Mouse (Mus musculus) left cerebral cortex, postnatal 4 days (tissue): ENCODE data around the gene Grin2d. TPM values are rescaled to one million over a fixed set of nuclear protein-coding genes. Genes with fewer than 3 reads are reported as not detected.

Source experiments
- DNase-seq: peaks from one replicate; pipeline ENCODE4 v3.0.0-alpha.2; 2022
- intact Hi-C: fragments of 180-260 bp; cut with DNase I; formaldehyde crosslinking; loops from one replicate; pipeline ENCODE4 v1.15.1; 2025
- total RNA-seq, 2 experiments: library from RNA; stranded (reverse); gene quantifications; 2 replicates each; pipeline ENCODE4 v1.2.3; 2021

The Grin2d gene
- total RNA-seq, 2 experiments from 2014 or later: 31.9 to 39.5 TPM

DNA sequence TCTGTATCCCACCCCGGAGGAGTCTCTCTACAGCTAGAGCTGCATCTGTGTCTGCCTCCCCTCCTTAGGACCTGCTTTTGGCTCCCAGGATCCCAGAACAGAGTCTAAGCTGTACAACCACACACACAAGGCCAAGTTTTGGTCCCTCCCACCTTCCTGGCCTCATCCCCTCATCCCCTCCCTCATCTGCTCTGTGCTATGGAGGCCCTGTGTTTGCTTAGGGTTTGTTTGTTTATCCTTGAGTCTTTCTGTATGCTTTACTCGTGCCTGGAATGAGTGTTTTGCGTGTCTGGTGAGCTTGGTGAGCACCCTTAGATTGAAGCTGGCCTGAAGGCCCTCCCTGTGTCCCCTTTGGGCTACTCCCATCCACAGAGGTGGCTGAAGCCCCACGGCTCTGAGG is 19.2 kb downstream of the Grin2d start:
- intact Hi-C loops: no loop called here

DNA sequence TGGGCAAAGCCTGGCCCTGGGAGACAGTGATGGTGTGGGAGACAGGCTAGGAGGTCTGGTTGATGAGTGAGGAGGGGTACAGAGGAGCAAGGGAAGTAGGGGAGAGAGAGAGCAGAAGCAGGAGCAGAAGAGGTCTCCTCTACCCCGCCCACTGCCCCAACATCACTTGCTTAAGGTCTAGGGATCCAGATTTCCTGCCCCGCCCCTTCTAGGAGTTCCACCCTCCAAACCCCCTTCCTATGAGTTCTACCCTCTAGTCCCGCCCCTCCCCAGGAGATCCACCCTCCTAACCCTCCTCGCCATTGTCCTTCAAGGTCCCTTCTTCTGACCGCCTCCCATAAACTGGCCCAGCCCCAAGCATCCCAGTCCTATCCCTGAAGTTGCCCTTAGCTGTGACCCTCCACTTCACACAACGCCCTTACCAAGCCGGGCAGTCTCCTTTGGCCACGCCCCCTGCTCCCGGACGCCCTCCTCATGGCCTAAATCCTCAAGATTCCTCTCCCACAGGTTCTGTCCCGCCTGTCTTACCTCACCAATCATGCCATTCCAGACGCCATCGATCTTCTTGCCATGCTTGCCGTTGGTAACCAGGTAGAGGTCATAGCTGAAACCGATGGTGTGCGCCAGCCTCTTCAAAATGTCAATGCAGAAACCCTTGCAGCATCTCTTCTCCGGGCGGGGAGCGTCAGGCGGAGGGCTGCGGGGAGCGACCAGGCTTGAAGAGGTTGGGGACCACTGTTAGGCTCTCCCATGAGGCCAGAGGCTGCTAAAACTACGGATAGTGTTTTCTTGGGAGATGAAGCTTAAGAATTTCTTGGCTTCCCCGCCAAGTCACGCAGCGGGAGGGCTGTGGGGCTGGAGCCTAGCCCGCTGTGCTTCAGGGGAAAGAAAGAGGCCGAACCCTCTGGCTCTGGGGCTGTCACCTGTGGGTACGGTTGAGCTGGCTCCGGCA is 21.0 kb downstream of the Grin2d start:
- intact Hi-C loops: no loop called here
- DNase-seq: peak; percentile 54

More for the DNA sequence above, 19.2 kb downstream of the Grin2d start:
- DNase-seq: no peak

DNA sequence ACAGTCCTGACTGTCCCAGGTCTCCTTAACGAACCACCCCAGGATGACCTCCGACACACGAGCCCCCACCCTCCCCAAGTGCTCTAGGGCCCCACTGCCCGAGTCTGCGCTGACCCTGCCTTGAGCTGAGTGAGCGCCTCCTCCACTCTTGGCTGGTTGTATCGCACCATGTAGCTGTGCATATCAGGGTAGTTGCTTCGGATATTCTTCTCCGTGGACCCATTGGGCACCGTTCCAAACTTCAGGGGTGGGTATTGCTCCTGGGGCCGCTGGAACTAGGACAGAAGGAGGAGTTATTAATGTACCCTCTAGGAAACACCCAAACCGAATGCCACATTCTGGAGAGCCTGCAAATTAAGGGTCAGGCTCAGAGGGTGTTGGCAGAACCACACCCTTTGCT is 25.1 kb downstream of the Grin2d start:
- DNase-seq: no peak
- intact Hi-C loops: no loop called here

DNA sequence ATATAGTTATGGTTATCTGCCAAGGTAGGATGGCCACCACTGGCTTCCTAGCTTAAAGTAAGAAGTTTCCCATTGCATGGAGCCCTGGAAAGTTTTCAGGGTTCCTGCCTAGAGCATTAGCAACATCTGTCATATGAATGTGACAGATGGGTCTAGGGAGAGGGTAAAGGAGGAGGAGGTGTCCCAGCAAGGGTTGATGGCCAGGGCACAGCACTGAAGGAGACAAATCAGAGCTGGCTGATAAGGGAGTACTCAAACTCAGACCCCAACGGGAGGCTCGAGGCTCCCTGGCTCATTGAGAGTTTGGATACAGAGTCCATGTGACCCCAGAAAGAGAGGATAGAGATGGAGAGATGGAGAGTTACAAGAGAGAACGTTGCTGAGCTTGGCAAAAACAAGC is 27.5 kb downstream of the Grin2d start:
- intact Hi-C loops: no loop called here
- DNase-seq: no peak

DNA sequence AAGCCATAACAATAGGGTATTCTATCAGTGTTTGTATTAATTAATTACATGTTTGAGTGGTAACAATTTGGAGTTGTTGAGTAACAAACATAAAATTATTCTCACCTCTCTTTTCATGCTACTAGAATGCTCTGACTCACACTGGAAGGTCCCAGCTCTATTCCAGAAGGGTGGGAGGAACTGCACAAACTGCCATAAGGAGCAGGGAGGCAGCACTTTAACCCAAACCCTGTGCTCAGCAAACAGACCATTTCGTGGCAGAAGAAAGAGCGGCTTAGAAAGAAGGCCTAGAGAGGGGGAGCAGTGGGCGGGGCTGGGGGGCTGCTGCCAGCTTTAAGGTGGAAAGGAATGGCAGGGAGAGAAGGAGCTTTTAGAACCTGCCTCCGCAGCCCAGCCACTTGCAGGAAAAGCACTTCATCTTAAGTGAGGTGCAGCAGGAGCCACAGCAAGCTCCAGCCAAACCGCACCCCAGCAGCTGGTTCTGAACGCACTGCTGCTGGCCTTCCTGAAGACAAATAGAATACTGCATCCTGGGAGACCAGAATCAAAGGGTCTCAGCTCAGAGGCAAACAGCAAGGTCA is 29.6 kb downstream of the Grin2d start:
- DNase-seq: no peak
- intact Hi-C loops: no loop called here

DNA sequence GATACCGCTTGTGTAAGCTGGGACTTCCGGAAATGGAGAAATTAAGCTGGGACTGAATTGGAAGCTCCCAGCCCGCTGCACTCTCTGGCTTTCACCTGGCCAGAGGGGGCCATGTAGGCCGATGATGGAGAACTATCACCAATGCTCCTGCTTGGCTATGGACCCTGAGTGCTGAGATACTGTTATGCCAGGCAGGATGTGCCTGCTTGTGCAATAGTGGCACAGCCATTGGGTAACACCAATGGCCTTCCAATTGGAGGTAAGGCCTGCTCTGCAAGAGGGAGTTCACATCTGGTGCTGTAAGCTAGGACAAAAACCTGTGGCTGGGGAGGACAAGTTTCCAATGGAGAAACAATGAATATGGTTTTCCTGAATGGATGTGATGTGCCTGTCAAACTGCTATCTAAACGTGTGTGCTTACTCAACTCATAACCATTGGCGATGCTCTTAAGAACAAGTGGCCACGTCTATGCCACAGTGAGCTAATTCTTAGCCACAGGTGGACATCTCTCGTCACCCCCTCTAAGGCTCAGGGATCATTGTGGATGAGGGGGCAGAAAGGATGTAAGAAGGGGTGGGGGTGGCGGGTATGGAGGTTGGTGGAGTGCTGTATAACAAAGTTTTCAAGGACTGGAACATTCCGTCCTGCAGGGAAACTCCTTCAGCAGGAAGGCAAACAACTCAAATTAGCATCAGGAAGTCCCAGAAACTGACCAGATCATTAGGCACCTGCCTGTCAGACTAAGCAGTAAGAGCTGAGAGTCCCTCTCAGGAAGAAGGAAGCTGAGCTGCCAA is 35.0 kb downstream of the Grin2d start:
- DNase-seq: no peak
- intact Hi-C loops: no loop called here

DNA sequence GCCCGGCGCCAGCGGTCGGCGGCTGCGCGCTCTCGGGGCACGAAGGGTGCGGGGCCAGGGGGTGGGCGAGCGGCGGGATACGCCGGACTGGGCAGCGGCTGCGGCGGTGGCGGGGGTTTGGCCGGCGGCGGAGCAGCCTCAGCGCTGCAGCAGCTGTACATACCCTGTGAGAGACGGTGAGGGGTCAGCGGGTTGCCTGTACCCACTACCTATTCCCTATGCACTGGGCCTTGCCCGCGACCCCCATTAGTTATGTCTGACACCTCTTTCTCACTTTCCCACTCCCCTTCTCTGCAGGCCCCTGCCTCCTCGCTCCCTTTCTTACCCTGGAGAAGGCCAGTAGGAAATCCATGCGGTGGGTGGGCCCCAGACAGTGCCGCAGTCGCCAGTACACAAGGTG is 44.3 kb downstream of the Grin2d start:
- intact Hi-C loops: no loop called here
- DNase-seq: no peak

DNA sequence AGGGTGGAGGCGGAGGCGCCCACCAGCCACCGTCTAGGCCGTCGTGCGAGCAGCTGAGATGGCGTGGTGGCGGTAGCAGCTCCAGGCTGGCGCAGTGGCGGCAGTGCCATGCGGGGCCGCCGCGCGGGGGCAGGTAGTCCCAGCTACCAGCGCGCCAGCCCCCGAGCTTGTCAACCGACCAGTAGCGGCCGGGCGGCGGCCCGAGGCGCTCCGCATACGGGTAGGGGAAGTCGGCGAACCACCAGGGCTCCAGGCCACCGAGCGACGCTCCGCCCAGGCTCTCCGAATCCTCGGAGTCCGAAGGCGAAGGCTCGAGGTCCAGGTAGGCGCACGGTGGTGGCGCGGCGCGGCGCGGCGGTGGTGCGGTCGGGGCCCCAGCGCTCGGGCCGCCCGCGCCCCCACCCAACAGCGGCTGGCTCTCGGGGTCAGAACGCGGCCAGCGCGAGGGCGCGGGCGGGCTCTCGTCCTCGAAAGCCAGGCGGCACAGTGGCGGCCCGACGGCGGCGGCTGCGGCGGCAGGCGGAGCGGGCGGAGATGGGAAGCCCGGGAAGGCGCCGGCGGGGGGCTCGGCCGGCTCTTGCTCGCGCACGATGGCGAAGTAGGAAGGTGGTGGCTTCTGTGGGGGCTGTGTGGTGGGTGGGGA is 44.9 kb downstream of the Grin2d start:
- intact Hi-C loops: no loop called here
- DNase-seq: no peak

DNA sequence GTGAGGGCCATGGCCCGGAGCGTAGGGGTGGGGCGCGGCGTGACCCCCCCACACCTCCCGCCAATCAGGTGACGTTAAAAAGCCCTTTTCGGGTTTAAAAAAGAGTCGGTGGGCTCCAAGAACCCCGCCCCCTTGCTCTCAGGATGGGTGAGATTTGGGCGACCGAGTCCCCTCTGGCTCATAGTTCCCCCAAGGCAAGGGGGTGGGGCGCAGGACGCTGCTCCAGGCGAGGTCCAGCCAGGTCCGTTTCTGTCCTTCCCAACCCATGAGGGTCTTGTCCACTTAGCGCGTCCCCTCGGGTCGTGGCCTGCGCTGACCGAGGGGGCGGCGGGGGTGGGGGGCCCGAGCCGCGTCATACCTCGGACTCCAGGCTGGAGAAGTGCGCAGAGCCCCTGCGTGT is 45.8 kb downstream of the Grin2d start:
- no peak for DNase-seq
- intact Hi-C loops: no loop called here

DNA sequence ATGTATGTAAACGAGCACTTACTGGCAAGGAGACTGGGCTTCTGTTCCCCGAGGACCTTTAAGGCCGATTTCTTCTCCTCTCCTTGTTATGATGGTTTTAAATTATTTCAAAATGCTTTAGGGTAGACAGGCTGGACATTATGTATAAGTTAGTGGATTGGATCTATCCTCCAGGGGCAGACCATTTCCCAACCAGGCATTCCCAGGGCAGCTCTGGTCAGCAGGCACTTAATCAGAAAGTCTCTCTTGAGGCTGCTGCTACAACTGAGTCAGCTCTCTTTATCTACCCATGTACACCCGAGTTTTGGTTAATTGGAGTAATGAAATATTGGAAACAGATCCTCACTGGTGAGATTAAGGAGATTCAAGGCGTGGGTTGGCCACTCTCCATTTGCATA is 47.1 kb downstream of the Grin2d start:
- no peak for DNase-seq
- intact Hi-C loops: no loop called here

DNA sequence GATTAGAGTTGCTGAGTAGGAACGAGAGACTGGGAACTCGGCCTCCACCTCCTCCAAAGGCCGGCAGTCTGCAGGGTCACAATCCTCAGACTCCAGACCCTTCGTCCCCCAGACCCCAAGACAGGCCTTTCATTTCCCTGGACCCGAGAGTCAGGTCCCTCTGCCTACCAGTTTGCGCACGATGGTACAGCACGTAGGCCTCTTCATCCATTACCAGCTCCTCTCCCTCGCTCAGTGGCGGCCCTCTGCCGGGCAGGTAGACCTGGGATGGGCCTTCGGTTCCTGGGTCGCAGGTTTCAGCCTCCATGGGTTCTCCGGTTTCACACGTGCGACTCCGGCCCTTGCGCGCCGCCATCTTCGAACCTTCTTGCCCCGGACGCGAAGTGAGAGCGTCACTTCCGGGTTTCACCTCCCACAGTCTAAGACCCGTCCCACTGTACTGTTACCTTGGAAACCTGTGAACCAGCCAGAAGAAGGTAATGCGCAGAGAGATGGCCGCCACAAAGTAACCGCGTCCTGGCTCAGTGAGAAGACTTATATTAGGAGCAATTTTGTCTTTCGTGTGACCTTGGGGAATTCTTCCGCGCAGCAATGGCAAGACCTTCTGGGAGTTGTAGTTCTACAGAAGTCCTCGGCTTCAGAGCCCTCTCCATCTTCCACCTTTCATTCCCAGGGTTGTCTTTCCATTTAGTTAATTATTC is 47.6 kb downstream of the Grin2d start, which contains the start of gene Grwd1:
Gene Grwd1 (minus strand): TSS at position 518 of the 701 bp plus-strand sequence.
- intact Hi-C loops: no loop called here
- DNase-seq: peak; percentile 86

DNA sequence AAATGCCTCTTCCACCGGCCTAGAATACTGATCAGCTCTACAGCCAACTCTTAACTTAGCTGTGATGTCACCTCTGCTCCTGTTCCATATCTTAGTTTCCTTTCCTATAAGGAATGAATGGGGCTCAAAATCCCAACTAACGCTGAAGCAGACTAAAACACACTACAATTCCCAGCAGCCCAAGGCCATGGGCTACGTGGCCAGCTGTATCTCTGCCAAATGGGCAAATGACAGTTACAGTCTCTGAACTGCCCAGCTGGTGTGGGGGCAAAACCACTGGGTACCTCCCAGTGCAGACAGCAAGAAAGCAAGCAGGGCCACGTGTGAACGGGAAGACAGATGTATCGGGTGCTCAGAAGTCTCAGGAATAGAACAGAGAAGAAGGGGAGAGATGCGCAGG is 51.5 kb downstream of the Grin2d start:
- intact Hi-C loops: no loop called here
- DNase-seq: no peak

DNA sequence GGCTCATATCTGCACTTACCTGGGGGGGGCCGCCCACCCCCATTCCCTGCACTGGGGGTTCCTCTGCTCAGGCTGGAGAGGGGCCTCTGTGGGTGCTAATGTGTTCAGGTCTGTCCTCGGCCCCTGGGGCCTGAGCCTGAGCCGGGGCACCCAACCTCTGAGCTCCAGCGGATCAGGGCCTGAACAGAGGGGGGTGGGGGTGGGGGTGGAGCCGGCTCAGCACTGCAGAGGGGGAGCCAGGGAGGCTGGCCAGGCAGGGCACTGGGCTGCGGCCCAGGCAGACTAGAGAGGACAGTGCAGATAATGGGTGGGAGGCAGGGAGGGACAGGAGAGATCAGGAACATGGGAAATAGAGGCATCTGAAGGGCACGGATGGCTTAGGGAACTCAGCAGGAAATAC is 53.6 kb downstream of the Grin2d start, which contains the start of gene Kcnj14:
Gene Kcnj14 (minus strand): TSS at position 185 of the 400 bp plus-strand sequence.
- intact Hi-C loops: no loop called here
- DNase-seq: no peak

DNA sequence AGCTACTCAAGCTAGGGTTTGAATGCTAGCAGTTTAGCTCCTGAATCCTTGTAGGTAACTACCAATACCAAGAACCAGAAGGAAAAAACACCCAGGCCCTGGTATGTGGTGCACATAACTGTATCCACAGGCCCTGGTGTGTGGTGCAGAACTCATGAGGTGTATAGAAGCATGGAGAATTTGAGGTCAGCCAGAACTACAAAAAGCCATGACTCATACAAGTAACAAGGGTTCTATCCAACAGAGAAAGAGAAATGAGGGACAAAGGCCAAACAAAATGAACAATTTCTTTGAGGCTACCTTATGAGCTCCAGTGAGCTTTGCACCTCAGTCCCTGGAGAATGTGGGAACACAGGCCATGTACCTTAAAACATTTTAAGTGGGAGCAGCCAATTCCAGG is 57.3 kb downstream of the Grin2d start:
- DNase-seq: no peak
- intact Hi-C loops: no loop called here

DNA sequence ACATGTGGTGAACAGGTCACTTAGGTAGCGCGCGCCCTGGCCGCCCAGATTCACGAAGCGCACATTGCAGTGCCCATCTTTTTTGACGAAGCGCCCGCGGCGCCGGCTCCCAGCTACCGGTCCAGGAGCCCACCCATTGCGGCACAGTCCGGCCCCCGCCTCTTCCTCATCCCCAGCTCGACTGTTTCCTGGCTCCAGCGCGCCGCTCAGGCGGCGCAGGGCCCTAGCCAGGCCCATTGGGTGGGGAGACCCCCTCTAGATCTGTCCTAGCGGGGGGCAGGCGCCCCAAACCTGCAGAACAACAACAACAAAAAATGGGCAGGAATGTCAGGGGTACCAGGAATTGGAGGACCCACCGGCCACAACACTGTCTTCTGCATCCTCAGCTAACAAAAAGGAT is 58.3 kb downstream of the Grin2d start:
- intact Hi-C loops: no loop called here
- DNase-seq: no peak

DNA sequence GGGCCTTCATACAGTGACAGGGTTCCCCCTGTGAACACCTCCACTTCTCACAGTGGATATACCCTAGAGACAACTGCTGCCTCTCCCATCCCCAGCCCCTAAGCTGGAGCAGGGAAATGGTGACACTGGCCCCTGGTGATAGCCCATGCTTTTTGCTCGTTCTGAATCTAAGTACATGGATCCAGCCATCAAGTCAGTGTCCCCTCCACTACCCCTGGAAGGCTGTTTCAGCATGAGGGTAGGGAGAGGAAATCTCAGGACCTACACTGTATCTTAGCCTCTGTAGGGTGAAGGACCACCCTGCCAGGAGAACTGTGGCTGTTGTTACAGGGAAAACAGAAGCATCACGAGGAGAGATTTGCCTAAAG is 62.2 kb downstream of the Grin2d start:
- no peak for DNase-seq
- intact Hi-C loops: no loop called here

DNA sequence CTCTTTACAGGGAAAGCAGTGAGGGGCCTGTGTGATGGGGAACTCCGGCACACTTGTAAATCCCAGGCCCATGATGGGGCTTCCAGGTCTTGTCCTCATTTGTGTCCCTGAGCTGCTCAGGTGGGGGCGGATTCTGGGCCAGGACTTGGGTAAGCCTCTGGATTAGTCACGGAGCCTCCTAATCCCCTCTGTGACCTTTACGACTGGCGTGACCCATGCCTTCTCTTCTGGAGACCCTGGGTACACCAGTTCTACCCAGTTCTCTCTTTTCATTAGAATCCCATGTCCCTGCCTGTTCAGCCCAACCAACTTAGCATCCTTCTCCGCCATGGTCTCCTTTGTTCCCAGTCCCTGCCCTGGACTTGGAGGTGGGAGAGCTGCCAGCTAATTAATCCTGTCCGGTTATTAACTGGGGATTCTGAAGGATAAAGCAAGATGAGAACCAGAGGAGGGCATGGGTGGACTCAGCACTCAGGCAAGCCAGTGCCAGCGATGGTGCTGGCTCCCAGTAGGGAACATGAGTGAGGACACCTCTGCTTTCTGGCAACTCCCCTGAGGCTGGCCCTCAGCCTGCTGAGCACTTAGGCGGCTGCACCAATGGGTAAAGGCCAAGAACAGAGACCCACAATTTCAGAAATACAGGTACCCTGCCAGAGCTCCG is 62.7 kb downstream of the Grin2d start:
- intact Hi-C loops: no loop called here
- no peak for DNase-seq

DNA sequence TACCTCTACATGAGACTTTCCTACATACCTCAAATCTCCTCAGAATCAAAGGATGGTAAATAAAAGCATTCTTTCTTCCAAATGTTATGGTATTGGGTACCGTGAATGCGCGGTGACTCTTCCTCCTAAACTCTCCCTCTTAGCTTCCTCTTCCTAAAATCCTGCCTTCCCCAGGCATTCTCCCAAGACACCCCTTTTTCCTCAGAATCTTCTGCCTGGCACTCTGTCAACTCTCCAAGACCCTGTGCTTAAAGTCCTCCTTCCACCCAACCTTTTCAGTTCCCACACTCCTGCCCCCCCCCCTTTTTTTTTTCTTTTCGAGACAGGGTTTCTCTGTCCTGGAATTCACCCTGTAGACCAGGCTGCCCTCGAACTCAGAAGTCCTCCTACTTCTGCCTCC is 63.3 kb downstream of the Grin2d start:
- intact Hi-C loops: no loop called here
- no peak for DNase-seq
